Mouse (Mus musculus) midbrain, embryonic 13.5 days (tissue): ENCODE measurements at regions not wholly inside any gene's neighbourhood (a gene's known extent, or its start where the extent isn't known, plus 50 kb on each side); places are given as distances from the start of the nearest gene placed in this dataset.

Experiments used
- ATAC-seq: fragments of 200-750 bp; cut with Nextera tagmentation; 2 replicates; pipeline ENCODE4 v1.8.0; 2017; ENCODE audit warnings: mild to moderate bottlenecking, moderate TSS enrichment, moderate library complexity
- H3K27ac ChIP-seq: fragments of 300-500 bp; sonication (generic); 2 replicates; pipeline ENCODE4 v1.5.1; 2015; ENCODE audit warnings: inconsistent platforms, mild to moderate bottlenecking, moderate library complexity
- H3K27me3 ChIP-seq: fragments of 300-500 bp; sonication (generic); 2 replicates; pipeline ENCODE4 v1.6.1; 2015; ENCODE audit warnings: mild to moderate bottlenecking, inconsistent platforms
- H3K36me3 ChIP-seq: fragments of 300-500 bp; sonication (generic); 2 replicates; pipeline ENCODE4 v1.6.1; 2015; ENCODE audit warnings: mild to moderate bottlenecking, inconsistent platforms
- H3K4me1 ChIP-seq: fragments of 300-500 bp; sonication (generic); replicated peaks from 2 replicates; pipeline ENCODE4 v1.6.1; 2015; ENCODE audit warnings: inconsistent platforms
- H3K4me2 ChIP-seq: fragments of 300-500 bp; sonication (generic); replicated peaks from 2 replicates; pipeline ENCODE4 v1.6.1; 2015; ENCODE audit warnings: moderate library complexity, mild to moderate bottlenecking, inconsistent platforms
- H3K4me3 ChIP-seq: fragments of 300-500 bp; sonication (generic); replicated peaks from 2 replicates; pipeline ENCODE4 v1.5.1; 2015; ENCODE audit warnings: mild to moderate bottlenecking, inconsistent platforms
- H3K9ac ChIP-seq: fragments of 300-500 bp; sonication (generic); replicated peaks from 2 replicates; pipeline ENCODE4 v1.6.1; 2015; ENCODE audit warnings: mild to moderate bottlenecking, inconsistent platforms
- H3K9me3 ChIP-seq: fragments of 300-500 bp; sonication (generic); 2 replicates; pipeline ENCODE4 v1.6.1; 2016; ENCODE audit warnings: mild to moderate bottlenecking, inconsistent platforms
- WGBS: fragments of 180-500 bp; shearing (Covaris S2); methylation state at CpG from one replicate; pipeline ENCODE4 v1.1.7; 2015; 5-methylcytosine and 5-hydroxymethylcytosine counted together

DNA sequence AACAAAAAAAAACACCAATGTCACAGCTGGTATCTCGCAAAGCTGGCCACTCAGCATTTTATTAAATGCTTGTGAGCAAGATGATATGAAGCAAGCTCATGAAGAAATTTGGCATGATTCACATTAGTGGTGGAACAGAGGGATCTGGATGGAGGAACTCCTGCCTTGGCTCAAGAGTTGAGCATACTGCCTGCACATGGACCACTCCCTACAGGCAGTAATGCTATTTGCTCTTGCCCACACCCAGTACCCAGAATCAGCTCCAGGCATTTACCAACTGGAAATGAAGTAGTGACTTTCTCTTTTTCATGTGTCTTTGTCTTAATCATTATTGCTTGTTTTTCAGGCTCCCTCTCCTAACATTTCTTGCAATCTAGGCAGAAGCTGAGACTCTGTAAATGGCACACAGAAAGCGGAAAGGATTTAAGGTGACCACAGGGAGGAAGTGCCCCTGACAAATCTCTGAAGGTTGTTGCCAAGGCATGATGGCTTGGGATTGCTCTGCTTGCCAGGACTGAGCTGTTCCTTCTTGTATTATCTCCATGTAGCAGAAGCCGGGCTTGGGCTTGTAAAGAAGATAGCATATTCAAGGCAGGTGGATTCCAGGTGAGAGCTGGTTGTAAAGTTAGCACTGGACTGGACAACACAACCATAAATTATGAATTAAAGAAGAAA is 1455.4 kb downstream of the Gsdmc2 start:
- H3K9me3 ChIP-seq, result no peaks in the 10 kb centered on the region
- no peak overlapping the region for H3K9ac ChIP-seq
- no peak overlapping the region for H3K4me2 ChIP-seq
- 92% methylated on average over 3 of the region's 3 CpGs for WGBS
- H3K27me3 ChIP-seq, result no peaks in the 10 kb centered on the region
- H3K36me3 ChIP-seq, result no peaks in the 10 kb centered on the region
- ATAC-seq, result no peak
- no peak overlapping the region for H3K4me3 ChIP-seq
- no peak overlapping the region for H3K27ac ChIP-seq
- H3K4me1 ChIP-seq, result no peaks in the 10 kb centered on the region

DNA sequence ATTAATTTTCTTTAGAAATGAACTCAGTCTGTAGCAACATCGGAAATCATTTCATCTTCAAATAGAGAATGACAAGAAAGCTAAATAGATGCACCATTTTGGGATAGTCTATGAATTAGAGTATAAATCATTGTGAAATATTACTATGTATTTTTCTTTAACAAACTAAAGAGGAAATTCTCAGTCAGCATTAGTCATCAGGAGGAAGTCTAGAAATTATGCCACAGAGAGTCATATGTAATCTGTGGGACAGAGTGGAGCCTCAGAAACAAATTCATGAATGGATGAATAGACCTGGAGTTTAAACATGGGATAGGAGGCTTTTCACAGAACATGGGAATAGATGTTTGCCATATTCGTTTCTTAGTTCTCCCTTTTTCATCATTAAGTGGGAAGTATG is 1459.4 kb upstream of the A1bg start:
- Histone ChIP-seq H3K36me3 (no peaks in the 10 kb centered on the region), H3K4me1 (no peaks in the 10 kb centered on the region), H3K27me3 (no peaks in the 10 kb centered on the region), H3K9me3 (no peaks in the 10 kb centered on the region), H3K27ac (no peak overlapping the region), H3K4me3 (no peak overlapping the region), H3K9ac (no peak overlapping the region), H3K4me2 (no peak overlapping the region)
- ATAC-seq, result no peak
- 80% methylated on average over 2 of the region's 2 CpGs for WGBS

DNA sequence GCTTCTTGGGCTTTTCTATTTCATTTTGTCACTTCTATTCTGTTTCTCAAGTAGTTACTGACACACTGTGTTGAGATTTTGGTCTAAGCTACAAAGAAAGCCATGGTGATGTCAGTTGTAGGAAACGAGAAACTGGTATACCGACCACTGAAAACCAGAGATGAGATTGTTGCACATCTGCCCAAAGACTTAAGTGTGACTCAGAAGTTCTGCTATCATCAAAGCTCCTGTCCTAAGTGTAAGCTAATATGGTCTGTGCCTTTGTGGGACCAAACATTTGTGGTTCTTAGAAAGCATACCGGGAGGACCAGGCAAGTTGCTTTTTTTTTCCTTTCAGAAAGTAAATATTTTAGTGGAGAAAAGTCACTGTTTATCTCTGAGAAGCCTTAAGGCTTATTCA is 1451.8 kb upstream of the A1bg start:
- no peak for ATAC-seq
- no peak overlapping the region for H3K9ac ChIP-seq
- no peaks in the 10 kb centered on the region for H3K36me3 ChIP-seq
- H3K4me2 ChIP-seq, result no peak overlapping the region
- no peak overlapping the region for H3K4me3 ChIP-seq
- H3K4me1 ChIP-seq, result no peaks in the 10 kb centered on the region
- H3K27ac ChIP-seq, result no peak overlapping the region
- no peaks in the 10 kb centered on the region for H3K27me3 ChIP-seq
- H3K9me3 ChIP-seq, result no peaks in the 10 kb centered on the region
- WGBS, result 91% methylated on average over 3 of the region's 3 CpGs

DNA sequence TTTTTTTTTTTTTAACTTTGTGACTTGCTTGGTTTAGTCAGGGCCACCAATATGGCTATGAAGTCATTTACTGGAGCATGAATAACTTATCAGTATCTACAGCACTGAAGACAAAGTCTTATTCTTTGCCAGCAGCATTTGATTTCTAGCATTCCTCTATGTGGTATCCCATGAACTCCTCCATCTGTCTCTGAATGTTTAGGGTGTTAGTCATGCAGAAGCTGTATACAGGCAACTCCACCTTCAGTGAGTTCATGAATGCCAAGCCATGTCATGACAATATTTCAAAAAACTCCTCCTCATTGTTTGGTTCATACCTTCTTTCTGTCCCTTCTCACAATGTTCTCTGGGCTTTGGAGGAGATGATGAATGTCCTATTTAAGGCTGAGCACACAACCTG is 1438.4 kb upstream of the A1bg start:
- Histone ChIP-seq H3K4me3 (no peak overlapping the region), H3K9ac (no peak overlapping the region), H3K4me2 (no peak overlapping the region), H3K36me3 (no peaks in the 10 kb centered on the region), H3K9me3 (no peaks in the 10 kb centered on the region), H3K27ac (no peak overlapping the region), H3K4me1 (no peaks in the 10 kb centered on the region), H3K27me3 (no peaks in the 10 kb centered on the region)
- ATAC-seq, result no peak

DNA sequence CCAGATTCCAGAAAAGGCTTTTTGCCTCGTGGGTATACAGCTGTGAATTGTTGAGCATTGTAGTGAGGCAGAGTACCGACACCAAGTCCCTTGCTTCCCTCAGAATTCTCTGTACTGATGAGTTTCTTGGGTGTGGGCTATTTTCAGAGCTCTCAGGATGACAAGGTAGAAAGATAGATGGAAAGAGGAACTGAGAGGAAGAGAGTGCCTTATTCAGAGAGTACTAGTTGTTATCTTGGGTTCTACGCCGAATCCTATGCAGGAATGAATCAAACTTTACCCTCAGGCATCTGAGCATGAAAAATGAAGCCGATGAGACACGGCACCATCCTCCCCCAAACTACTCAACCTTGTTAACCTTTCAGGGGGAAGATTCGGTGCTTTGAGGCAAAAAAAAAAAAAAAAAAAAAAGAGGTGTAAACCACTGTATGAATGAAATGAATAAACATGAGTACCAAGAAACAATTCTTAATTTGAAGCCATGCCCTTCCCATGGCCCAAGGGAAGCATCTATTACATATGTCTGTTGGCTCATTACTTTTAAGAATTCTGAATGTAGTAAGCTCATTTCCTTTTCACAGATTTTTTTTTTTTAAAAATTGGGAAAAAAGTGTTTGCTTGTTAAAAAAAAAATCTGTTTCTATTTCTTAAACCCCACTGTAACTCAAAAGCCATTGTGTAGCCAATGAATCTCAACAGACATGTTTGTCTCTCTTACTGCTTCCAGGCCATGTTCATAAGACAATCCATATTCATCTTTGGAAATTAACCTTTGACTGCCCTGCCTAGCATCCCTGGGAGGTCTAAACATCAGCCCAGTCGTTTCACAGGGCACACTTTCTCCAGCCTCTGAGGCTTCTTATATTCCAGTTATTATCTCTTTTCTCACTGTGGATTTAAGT is 1435.8 kb upstream of the A1bg start:
- no peak overlapping the region for H3K27ac ChIP-seq
- H3K4me3 ChIP-seq, result no peak overlapping the region
- no peaks in the 10 kb centered on the region for H3K9me3 ChIP-seq
- H3K36me3 ChIP-seq, result no peaks in the 10 kb centered on the region
- no peak overlapping the region for H3K9ac ChIP-seq
- no peaks in the 10 kb centered on the region for H3K27me3 ChIP-seq
- ATAC-seq, result no peak
- WGBS, result 67% methylated on average over 8 of the region's 8 CpGs
- no peaks in the 10 kb centered on the region for H3K4me1 ChIP-seq
- H3K4me2 ChIP-seq, result no peak overlapping the region

DNA sequence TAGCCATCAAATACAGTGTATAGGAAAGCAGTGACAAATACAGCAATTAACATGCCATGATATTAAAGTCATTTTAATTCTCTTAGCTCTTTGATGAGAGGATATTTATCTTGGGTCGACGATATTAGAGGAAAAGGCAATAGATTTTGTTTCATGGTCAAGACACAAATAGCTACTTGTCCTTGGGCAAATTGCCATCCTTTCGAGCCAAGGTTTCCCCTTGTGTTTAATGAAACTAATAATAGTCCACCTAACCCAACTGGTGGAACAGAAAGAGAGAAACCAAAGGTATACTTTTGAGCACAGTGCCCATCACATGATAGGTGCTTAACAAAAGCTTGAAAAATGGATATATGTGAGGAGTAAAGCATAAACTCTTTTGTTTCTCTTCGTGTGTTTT is 1431.0 kb upstream of the A1bg start:
- H3K36me3 ChIP-seq, result no peaks in the 10 kb centered on the region
- no peaks in the 10 kb centered on the region for H3K4me1 ChIP-seq
- WGBS, result 86% methylated on average over 4 of the region's 4 CpGs
- H3K9me3 ChIP-seq, result no peaks in the 10 kb centered on the region
- no peak overlapping the region for H3K4me3 ChIP-seq
- no peak overlapping the region for H3K9ac ChIP-seq
- no peaks in the 10 kb centered on the region for H3K27me3 ChIP-seq
- ATAC-seq, result no peak
- no peak overlapping the region for H3K4me2 ChIP-seq
- no peak overlapping the region for H3K27ac ChIP-seq

DNA sequence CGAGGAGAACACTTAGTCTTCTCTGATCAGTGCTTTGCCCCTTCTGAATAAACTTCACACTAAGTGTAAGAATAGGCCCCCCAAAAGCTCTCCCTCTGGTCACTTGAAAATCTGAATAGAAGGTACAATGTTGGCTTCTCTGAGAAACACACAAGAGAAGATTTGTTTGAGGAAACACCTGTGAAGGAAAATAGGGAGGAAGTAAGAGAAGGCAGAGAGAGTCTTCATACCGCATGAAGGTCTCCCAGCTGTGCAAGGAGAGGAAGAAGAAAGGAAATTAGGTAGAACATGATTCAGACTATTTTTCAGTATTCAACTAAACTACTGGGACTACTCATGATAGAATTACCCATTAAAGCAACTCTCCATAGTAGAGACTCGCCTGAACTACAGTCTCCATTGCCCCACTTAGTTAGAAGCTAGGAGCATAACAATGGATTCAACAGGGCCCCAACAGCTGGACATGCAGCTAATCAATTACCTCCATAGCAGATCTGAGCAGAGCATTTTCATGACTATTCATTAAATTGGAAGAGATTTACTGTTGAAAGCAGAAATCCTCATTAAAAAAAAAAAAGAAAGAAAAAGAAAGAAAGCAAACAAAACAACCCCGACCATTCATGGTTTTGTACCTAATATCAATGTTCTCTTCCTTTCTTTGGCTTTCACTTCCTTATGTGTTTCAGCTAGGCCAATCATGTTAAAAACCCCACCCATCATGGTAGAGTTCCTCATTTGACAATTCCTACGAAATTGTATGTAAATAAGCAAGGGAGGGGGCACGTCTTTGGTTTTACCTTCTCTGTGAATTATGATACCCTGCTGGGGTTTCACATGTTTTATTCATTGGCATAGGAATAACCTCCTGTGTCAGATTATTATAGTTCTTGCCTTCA is 1428.3 kb upstream of the A1bg start:
- Histone ChIP-seq H3K27ac (no peak overlapping the region), H3K9me3 (no peaks in the 10 kb centered on the region), H3K4me3 (no peak overlapping the region), H3K36me3 (no peaks in the 10 kb centered on the region), H3K27me3 (no peaks in the 10 kb centered on the region), H3K4me2 (no peak overlapping the region), H3K9ac (no peak overlapping the region), H3K4me1 (no peaks in the 10 kb centered on the region)
- WGBS, result 80% methylated on average over 6 of the region's 6 CpGs
- no peak for ATAC-seq

DNA sequence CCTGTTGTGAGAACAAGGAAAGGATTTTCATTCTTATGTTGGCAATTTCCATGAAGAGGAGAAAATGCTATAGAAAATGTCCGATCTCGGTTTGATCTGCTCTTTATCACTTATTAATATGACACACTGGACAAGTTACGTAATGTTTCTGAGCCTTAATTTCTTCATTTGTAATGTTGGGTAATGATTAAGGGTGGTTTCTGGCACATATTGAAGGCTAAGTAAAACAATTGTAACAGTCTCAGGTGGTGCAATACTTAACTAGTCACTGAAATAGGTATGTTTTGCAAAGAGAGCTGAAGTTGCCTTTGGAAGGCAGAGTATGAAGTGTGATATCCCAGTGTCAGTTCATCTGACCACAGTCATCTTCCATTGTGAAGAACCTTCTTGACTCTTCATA is 1427.2 kb upstream of the A1bg start:
- Histone ChIP-seq H3K9ac (no peak overlapping the region), H3K4me3 (no peak overlapping the region), H3K27ac (no peak overlapping the region), H3K36me3 (no peaks in the 10 kb centered on the region), H3K9me3 (no peaks in the 10 kb centered on the region), H3K4me1 (no peaks in the 10 kb centered on the region), H3K27me3 (no peaks in the 10 kb centered on the region), H3K4me2 (no peak overlapping the region)
- 97% methylated on average over 3 of the region's 3 CpGs for WGBS
- ATAC-seq, result no peak

DNA sequence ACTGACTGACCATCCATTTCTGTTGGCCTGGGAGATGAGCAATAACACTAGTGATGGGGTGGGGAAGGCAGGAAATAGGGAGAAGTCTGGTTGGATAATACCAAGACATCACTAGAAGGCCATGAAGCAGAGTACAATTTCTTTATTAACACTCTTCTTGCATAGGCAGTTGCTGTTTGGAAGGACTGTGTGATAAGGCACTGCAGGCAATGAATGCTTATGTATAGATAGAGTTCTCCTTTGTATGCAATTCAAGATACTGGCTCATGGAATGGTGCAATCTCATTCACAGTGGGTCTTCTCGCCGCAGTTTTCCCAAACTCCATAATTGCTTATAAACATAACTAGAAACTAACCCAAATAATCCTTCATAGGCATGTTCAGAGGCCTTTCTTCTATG is 1426.1 kb upstream of the A1bg start:
- no peak overlapping the region for H3K9ac ChIP-seq
- no peak overlapping the region for H3K4me3 ChIP-seq
- H3K4me2 ChIP-seq, result no peak overlapping the region
- no peaks in the 10 kb centered on the region for H3K9me3 ChIP-seq
- 84% methylated on average over 2 of the region's 2 CpGs for WGBS
- H3K4me1 ChIP-seq, result no peaks in the 10 kb centered on the region
- no peaks in the 10 kb centered on the region for H3K27me3 ChIP-seq
- no peaks in the 10 kb centered on the region for H3K36me3 ChIP-seq
- ATAC-seq, result no peak
- H3K27ac ChIP-seq, result no peak overlapping the region

DNA sequence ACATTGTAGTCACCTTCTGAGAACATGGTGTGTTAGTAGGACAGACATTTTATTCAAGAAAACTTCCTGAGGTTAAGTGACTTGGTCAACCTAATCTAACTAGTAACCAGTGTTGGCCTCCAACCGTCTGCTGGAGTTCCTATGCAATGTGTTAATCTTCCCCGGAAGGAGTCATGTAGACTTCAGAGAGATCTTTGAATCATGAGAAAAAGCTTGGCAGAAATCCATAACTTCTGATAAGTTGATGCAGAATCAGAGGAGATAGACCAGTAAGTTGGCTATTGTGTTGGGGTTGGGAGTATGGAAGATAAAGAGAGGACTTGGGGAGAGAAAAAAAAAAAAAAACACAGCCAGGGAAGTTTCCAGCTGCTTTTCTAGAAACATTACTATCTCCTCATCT is 1424.9 kb upstream of the A1bg start:
- no peaks in the 10 kb centered on the region for H3K36me3 ChIP-seq
- H3K9ac ChIP-seq, result no peak overlapping the region
- H3K27me3 ChIP-seq, result no peaks in the 10 kb centered on the region
- no peak overlapping the region for H3K27ac ChIP-seq
- H3K4me3 ChIP-seq, result no peak overlapping the region
- H3K4me2 ChIP-seq, result no peak overlapping the region
- no peaks in the 10 kb centered on the region for H3K9me3 ChIP-seq
- no peak for ATAC-seq
- 94% methylated on average over 2 of the region's 2 CpGs for WGBS
- H3K4me1 ChIP-seq, result no peaks in the 10 kb centered on the region

DNA sequence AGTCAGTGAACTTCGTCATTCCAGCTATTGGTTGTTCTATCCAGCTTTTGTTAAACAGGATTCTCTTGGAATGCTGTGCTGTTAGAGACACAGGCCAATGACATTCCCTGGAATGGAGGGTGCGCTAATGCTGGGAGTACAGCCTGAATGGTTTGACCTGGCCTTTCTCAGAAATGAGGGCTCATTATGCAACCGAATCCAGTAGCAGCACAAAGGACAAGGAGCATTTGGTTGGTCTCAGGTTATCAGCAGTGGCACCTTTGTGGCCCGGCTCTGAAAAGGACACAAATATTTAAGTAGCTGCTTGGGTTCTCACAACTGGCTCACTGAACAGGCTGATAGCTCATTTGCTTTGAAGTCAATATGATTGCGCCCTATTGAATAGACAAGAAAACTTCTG is 1423.1 kb upstream of the A1bg start:
- WGBS, result 82% methylated on average over 5 of the region's 5 CpGs

More for the DNA sequence above, 1423.1 kb upstream of the A1bg start:
- Histone ChIP-seq H3K9me3 (no peaks in the 10 kb centered on the region), H3K27ac (no peak overlapping the region), H3K4me2 (no peak overlapping the region), H3K9ac (no peak overlapping the region), H3K4me1 (no peaks in the 10 kb centered on the region), H3K36me3 (no peaks in the 10 kb centered on the region), H3K27me3 (no peaks in the 10 kb centered on the region), H3K4me3 (no peak overlapping the region)
- no peak for ATAC-seq
